Mouse (Mus musculus) neural tube, embryonic 14.5 days (tissue): ENCODE data around the gene Hist1h2ap. TPM values are rescaled to one million over a fixed set of nuclear protein-coding genes. Genes with fewer than 3 reads are reported as not detected.
"Not testable (repeated sequence)": the region's sequence is repeated elsewhere in the genome, so short reads cannot be mapped to it uniquely, and the experiment has no call there.

ENCODE experiments used
- ATAC-seq: fragments of 200-750 bp; cut with Nextera tagmentation; 2 replicates; pipeline ENCODE4 v1.8.0; 2017; ENCODE audit warnings: low read depth, mild to moderate bottlenecking, moderate TSS enrichment, moderate library complexity
- H3K27ac ChIP-seq: fragments of 300-500 bp; sonication (generic); 2 replicates; pipeline ENCODE4 v1.5.1; 2014; ENCODE audit warnings: low read depth, mild to moderate bottlenecking, control low read depth, low read length, moderate library complexity, mixed read lengths
- H3K27me3 ChIP-seq: fragments of 300-500 bp; sonication (generic); 2 replicates; pipeline ENCODE4 v1.6.1; 2014; ENCODE audit warnings: low read length; ENCODE audit not compliant: control insufficient read depth, insufficient read depth
- H3K36me3 ChIP-seq: fragments of 300-500 bp; sonication (generic); 2 replicates; pipeline ENCODE4 v1.6.1; 2014; ENCODE audit warnings: low read length, mixed read lengths; ENCODE audit not compliant: control insufficient read depth, insufficient read depth
- H3K4me1 ChIP-seq: fragments of 300-500 bp; sonication (generic); 2 replicates; pipeline ENCODE4 v1.6.1; 2014; ENCODE audit warnings: low read length; ENCODE audit not compliant: control insufficient read depth, insufficient read depth
- H3K4me2 ChIP-seq: fragments of 300-500 bp; sonication (generic); 2 replicates; pipeline ENCODE4 v1.6.1; 2014; ENCODE audit warnings: mild to moderate bottlenecking, low read depth, low read length, control low read depth
- H3K4me3 ChIP-seq: fragments of 300-500 bp; sonication (generic); 2 replicates; pipeline ENCODE4 v1.5.1; 2014; ENCODE audit warnings: low read depth, low read length, control low read depth, mixed read lengths
- H3K9ac ChIP-seq: fragments of 300-500 bp; sonication (generic); replicated peaks from 2 replicates; pipeline ENCODE4 v1.6.1; 2014; ENCODE audit warnings: low read depth, mild to moderate bottlenecking, control low read depth, low read length, mixed read lengths
- H3K9me3 ChIP-seq: fragments of 300-500 bp; sonication (generic); 2 replicates; pipeline ENCODE4 v1.6.1; 2016; ENCODE audit warnings: low read length; ENCODE audit not compliant: control insufficient read depth
- WGBS: fragments of 180-500 bp; shearing (Covaris S2); extraction: QIAGEN DNeasy Blood & Tissue Kit; methylation state at CpG from one replicate; pipeline ENCODE4 v1.1.7; 2014; 5-methylcytosine and 5-hydroxymethylcytosine counted together
- polyA plus RNA-seq: library from polyadenylated mRNA; unstranded; fragments of >200 nt; fragmentation: Nextera tagmentation; extraction: Ambion mirVana; gene quantifications from 2 replicates; pipeline ENCODE4 v1.2.1, GENCODE M21; 2014

Hist1h2ap gene
- polyA plus RNA-seq, 1 experiment from 2014 or later, result 268 TPM

GRCm38 (mm10) chr13:21852215-21852945 is 19.1 kb upstream of the Hist1h2ap start:
- Histone ChIP-seq H3K9me3 (no peaks in the 10 kb centered on the region), H3K9ac (no peak overlapping the region), H3K4me1 (no peaks in the 10 kb centered on the region), H3K4me2 (no peak overlapping the region), H3K4me3 (no peak overlapping the region), H3K27ac (no peak overlapping the region), H3K27me3 (no peaks in the 10 kb centered on the region), H3K36me3 (no peaks in the 10 kb centered on the region)
- WGBS, result 68% methylated on average over 3 of the region's 3 CpGs
- no peak for ATAC-seq

DNA sequence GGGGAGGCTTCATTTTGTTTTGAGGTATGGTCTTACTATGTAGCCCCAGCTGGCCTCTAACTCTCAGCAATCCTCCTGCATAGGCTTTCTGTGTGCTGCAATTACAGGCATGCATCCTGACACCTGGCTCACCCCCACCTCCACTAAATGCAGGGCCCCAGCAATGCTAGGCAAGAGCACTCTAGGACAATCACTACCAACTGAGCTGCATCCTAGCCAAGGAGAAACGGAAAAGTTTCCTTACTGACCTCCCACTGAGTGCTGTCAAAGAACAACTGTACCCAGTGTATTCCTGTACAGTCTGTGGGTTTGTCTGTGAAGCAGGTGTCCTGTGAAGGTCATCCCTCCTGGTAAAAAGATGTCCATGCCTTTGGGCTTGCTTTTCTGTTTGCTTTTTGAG is 17.4 kb upstream of the Hist1h2ap start:
- H3K27me3 ChIP-seq, H3K36me3 ChIP-seq, H3K9me3 ChIP-seq, H3K4me1 ChIP-seq, H3K9ac ChIP-seq, H3K27ac ChIP-seq, H3K4me2 ChIP-seq, ATAC-seq, H3K4me3 ChIP-seq: not testable (repeated sequence)
- 26% methylated on average over 1 of the region's 1 CpGs for WGBS

- H3K27ac ChIP-seq, result no peak overlapping the region
- ATAC-seq, result no peak
- no peaks in the 10 kb centered on the region for H3K27me3 ChIP-seq
- H3K4me1 ChIP-seq, result no peaks in the 10 kb centered on the region
- H3K36me3 ChIP-seq, result no peaks in the 10 kb centered on the region
- H3K4me3 ChIP-seq, result no peak overlapping the region
- H3K9me3 ChIP-seq, result no peaks in the 10 kb centered on the region
- no peak overlapping the region for H3K9ac ChIP-seq
- H3K4me2 ChIP-seq, result no peak overlapping the region
- WGBS, result 13% methylated on average over 8 of the region's 8 CpGs
Observed at GRCm38 (mm10) chr13:21847883-21848282, 14.6 kb upstream of the Hist1h2ap start.

DNA sequence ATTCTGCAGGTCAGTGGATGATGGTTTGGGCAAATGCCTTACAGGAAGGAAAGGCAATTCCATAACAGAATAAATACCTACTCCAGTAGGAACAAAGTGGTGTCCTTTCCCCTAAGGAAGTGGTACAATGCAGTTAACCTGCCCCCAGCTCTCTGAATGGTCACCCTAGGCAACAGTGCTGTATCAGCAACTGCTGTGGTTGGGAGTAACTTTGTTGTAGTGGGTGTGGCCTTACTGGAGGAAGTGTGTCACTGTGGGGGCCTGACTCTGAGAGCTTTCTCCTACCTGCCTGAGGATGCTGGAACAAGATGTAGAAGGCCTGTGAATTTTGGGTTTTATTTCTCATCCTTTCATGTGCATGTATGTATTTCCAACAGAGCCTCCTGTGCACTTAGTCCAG is 13.0 kb upstream of the Hist1h2ap start:
- not testable (repeated sequence) for ATAC-seq, H3K27ac ChIP-seq, H3K4me1 ChIP-seq, H3K36me3 ChIP-seq, H3K9ac ChIP-seq, H3K9me3 ChIP-seq, H3K27me3 ChIP-seq, H3K4me3 ChIP-seq, H3K4me2 ChIP-seq

DNA sequence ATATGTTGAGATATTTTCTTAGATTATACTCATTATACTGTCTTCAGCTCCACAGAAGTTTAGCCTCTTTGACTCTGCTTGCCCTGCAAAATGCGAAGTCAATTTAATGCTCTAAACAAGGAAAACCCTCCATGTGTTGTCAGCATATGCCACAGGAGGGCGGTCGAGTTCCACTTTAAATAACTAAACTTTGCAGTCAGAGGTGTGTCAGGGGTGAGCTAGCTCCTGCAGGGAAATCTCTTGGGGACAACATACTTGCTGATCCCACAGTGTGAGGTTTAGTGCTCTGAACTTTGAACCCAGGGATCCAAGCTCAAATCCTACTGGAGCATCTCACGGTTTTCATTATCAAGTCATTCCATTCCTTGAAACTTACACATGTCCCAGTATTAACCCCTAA is 7.2 kb upstream of the Hist1h2ap start:
- ATAC-seq, result peak; percentile 76
- not testable (repeated sequence) for H3K4me2 ChIP-seq, H3K9me3 ChIP-seq, H3K27me3 ChIP-seq, H3K4me1 ChIP-seq, H3K9ac ChIP-seq, H3K36me3 ChIP-seq, H3K4me3 ChIP-seq, H3K27ac ChIP-seq
- no CpG with 5 or more reads among the region's 4 CpGs for WGBS

DNA sequence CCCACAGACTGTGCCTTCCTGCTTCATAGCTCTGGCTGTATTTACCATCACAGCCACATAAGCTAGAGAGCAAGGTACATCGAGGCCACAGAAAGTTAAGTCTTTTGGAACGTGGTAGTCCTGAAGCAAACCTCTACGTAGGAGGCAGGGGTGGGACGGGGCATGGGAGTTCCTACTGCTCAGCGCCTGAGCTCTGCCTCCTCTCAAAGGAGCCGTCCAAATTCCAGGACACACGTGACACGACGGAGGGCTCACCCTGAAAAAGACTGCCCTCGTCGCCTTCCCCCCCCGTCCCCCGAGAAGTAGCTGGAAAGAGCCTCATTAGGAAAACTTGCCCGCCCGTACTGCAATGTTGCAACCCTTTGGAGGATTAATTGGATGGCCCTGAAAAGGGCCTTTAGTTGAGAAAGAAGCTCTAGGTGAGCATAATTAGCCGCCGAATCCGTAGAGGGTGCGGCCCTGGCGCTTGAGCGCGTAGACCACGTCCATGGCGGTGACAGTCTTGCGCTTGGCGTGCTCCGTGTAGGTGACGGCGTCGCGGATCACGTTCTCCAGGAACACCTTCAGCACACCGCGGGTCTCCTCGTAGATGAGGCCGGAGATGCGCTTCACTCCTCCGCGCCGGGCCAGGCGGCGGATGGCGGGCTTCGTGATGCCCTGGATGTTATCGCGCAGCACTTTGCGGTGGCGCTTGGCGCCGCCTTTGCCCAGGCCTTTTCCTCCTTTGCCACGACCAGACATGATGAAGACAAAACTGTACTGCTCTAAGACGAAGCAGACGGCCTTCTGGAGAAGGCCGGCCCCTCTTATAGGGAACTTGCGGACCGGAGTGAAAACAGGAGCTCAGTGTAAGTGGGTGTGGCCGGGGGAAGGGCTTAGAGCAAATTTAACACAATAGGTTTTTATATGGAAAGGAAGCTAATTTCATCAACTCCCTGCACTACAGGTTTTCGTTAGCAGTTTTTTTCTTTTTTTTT is 1.6 kb downstream of the Hist1h2ap start, which contains the start of gene Hist1h4n:
Gene Hist1h4n, minus strand, starts transcription at position 779 of the 977 bp plus-strand sequence.
- not testable (repeated sequence) for H3K27ac ChIP-seq, H3K4me1 ChIP-seq, H3K27me3 ChIP-seq, H3K9ac ChIP-seq, H3K36me3 ChIP-seq, H3K9me3 ChIP-seq, H3K4me3 ChIP-seq
- 0% methylated on average over 20 of the region's 58 CpGs for WGBS
- H3K4me2 ChIP-seq, result 0 out of 2 replicates have a peak within 1 kb of the TSS, but pooled peaks have one; percentile 26
- peak; percentile 85 for ATAC-seq

DNA sequence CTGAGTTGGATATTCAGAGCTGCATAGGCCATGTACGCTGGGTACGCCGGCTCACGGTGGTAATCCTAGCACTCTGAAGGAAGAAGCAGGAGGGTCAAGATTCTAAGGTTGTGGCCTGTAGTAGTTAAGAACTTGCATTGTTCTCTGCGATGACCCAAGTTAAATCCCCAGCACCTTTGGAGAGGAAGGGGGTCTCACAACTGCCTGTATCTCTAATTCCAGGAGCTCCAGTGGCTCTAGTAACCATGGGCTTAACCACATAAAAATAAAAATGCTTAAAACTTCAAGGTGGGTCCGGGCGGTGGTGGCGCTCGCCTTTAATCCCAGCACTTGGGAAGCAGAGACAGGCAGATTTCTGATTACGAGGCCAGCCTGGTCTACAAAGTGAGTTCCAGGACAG is 3.0 kb downstream of the Hist1h2ap start:
- no peak for ATAC-seq
- no peak overlapping the region for H3K4me2 ChIP-seq
- 91% methylated on average over 10 of the region's 10 CpGs for WGBS

GRCm38 (mm10) chr13:21828511-21828910 is 4.8 kb downstream of the Hist1h2ap start:
- Histone ChIP-seq H3K9ac (no peak overlapping the region), H3K36me3 (no peaks in the 10 kb centered on the region), H3K4me3 (no peak overlapping the region), H3K4me2 (no peak overlapping the region), H3K4me1 (no peaks in the 10 kb centered on the region), H3K27ac (no peak overlapping the region), H3K27me3 (no peaks in the 10 kb centered on the region), H3K9me3 (no peaks in the 10 kb centered on the region)
- WGBS, result 89% methylated on average over 3 of the region's 3 CpGs
- no peak for ATAC-seq

More for the DNA sequence above, 3.0 kb downstream of the Hist1h2ap start:
- H3K27me3 ChIP-seq, result no peaks in the 10 kb centered on the region
- no peak overlapping the region for H3K27ac ChIP-seq
- H3K4me3 ChIP-seq, result no peak overlapping the region
- no peak overlapping the region for H3K9ac ChIP-seq
- no peaks in the 10 kb centered on the region for H3K9me3 ChIP-seq
- H3K4me1 ChIP-seq, result no peaks in the 10 kb centered on the region
- H3K36me3 ChIP-seq, result no peaks in the 10 kb centered on the region
